In genomic region chr16:55515228-55515696, GRCm38 (mm10) we compare ENCODE assay signal across 13 mouse cellular contexts.
DNase-seq lines count a peak whose midpoint lies in the region; ATAC-seq lines count a peak whose summit lies in the region.
"Had no signal": no experiment of that assay in that cellular context is flagged by ENCODE, and none has a peak within 500 bp of the region (broad histone marks: within the 10 kb centered on the region; RNA-seq: fewer than 3 reads in every experiment).

No protein-coding gene starts in this region.

- no peaks in the 10 kb centered on the region for H3K27me3 ChIP-seq in heart, embryonic 16.5 days (ENCODE audit: control insufficient read depth, insufficient read depth, low read length)
- no peaks in the 10 kb centered on the region for H3K27me3 ChIP-seq in embryonic facial prominence, embryonic 15.5 days
- H3K27me3 ChIP-seq in hindbrain, embryonic 16.5 days (replicated peaks; ENCODE audit: control insufficient read depth, insufficient read depth, low read length): no peaks in the 10 kb centered on the region
- H3K27me3 ChIP-seq in neural tube, embryonic 14.5 days (ENCODE audit: control insufficient read depth, insufficient read depth, low read length): no peaks in the 10 kb centered on the region
- H3K27me3 ChIP-seq: megakaryocyte, embryonic 14.5 days had no signal

- WGBS in heart, embryonic 16.5 days: 63% methylated on average over 16 of the region's 16 CpGs
- WGBS in embryonic facial prominence, embryonic 15.5 days: 47% methylated on average over 16 of the region's 16 CpGs
- 11% methylated on average over 16 of the region's 16 CpGs for WGBS in hindbrain, embryonic 16.5 days
- WGBS in neural tube, embryonic 14.5 days: 20% methylated on average over 16 of the region's 16 CpGs

- H3K4me1 ChIP-seq in heart, embryonic 16.5 days (ENCODE audit: control insufficient read depth, insufficient read depth, low read length): no peaks in the 10 kb centered on the region
- H3K4me1 ChIP-seq in embryonic facial prominence, embryonic 15.5 days: no peaks in the 10 kb centered on the region
- H3K4me1 ChIP-seq in hindbrain, embryonic 16.5 days (ENCODE audit: control insufficient read depth, insufficient read depth, low read depth, low read length): peaks cover 3% of the 10 kb centered on the region; the same call in 1 of the 2 replicates
- H3K4me1 ChIP-seq in neural tube, embryonic 14.5 days (ENCODE audit: control insufficient read depth, insufficient read depth, low read length): no peaks in the 10 kb centered on the region

- H3K4me2 ChIP-seq in heart, embryonic 16.5 days (ENCODE audit: low read depth, low read length): peak overlapping the region; percentile 23; the same call in 1 of the 2 replicates
- H3K4me2 ChIP-seq in embryonic facial prominence, embryonic 15.5 days (replicated peaks): peak overlapping the region; percentile 10; the same call in 1 of the 2 replicates
- H3K4me2 ChIP-seq in hindbrain, embryonic 16.5 days (ENCODE audit: low read length): peak overlapping the region; percentile 67
- peak overlapping the region; percentile 46 for H3K4me2 ChIP-seq in neural tube, embryonic 14.5 days (ENCODE audit: low read depth, low read length)
- H3K4me2 ChIP-seq: liver, embryonic 11.5 days had no signal

- no peak for ATAC-seq in heart, embryonic 16.5 days (replicated peaks; ENCODE audit: extremely low read depth, insufficient read depth, low FRiP score)
- ATAC-seq in embryonic facial prominence, embryonic 15.5 days (ENCODE audit: insufficient number of reproducible peaks, low FRiP score, low TSS enrichment, low read depth): peak; percentile 15; the same call in 1 of the 2 replicates
- peak; percentile 78 for ATAC-seq in hindbrain, embryonic 16.5 days
- peak; percentile 76 for ATAC-seq in neural tube, embryonic 14.5 days (ENCODE audit: low read depth)
- ATAC-seq: CD4-positive, CD25-positive, alpha-beta regulatory T cell, adult 4 months; inflammation-experienced regulatory T-cells, adult 6 months had no signal

- H3K9me3 ChIP-seq in heart, embryonic 16.5 days (replicated peaks; ENCODE audit: control insufficient read depth, low read length): no peaks in the 10 kb centered on the region
- H3K9me3 ChIP-seq in embryonic facial prominence, embryonic 15.5 days (replicated peaks): no peaks in the 10 kb centered on the region
- H3K9me3 ChIP-seq in hindbrain, embryonic 16.5 days (ENCODE audit: control insufficient read depth, low read length): no peaks in the 10 kb centered on the region
- no peaks in the 10 kb centered on the region for H3K9me3 ChIP-seq in neural tube, embryonic 14.5 days (ENCODE audit: control insufficient read depth, low read length)
- H3K9me3 ChIP-seq: megakaryocyte, embryonic 14.5 days had no signal

- intact Hi-C loops in heart, postnatal 36 days (cut with DNase I): no loop called here

- H3K9ac ChIP-seq in heart, embryonic 16.5 days (ENCODE audit: low read length): no peak overlapping the region
- no peak overlapping the region for H3K9ac ChIP-seq in embryonic facial prominence, embryonic 15.5 days
- peak overlapping the region; percentile 52 for H3K9ac ChIP-seq in hindbrain, embryonic 16.5 days (ENCODE audit: low read depth, low read length)
- H3K9ac ChIP-seq in neural tube, embryonic 14.5 days (replicated peaks; ENCODE audit: low read depth, low read length): peak overlapping the region; percentile 16; the same call in 1 of the 2 replicates

- H3K27ac ChIP-seq in heart, embryonic 16.5 days (ENCODE audit: low read length): no peak overlapping the region
- no peak overlapping the region for H3K27ac ChIP-seq in embryonic facial prominence, embryonic 15.5 days (replicated peaks)
- H3K27ac ChIP-seq in hindbrain, embryonic 16.5 days (ENCODE audit: low read depth, low read length): no peak overlapping the region
- H3K27ac ChIP-seq in neural tube, embryonic 14.5 days (ENCODE audit: low read depth, low read length): no peak overlapping the region

- DNase-seq in heart, postnatal 36 days: no peak
- DNase-seq in spleen, adult 18-20 months: no peak
- DNase-seq in B cell, adult 2 months: no peak
- no peak for DNase-seq in ovary, adult 18-20 months (ENCODE audit: low spot score)
- DNase-seq: layer of hippocampus, adult 9-11 months had no signal

- H3K36me3 ChIP-seq in heart, embryonic 16.5 days (ENCODE audit: control insufficient read depth, insufficient read depth): no peaks in the 10 kb centered on the region
- no peaks in the 10 kb centered on the region for H3K36me3 ChIP-seq in embryonic facial prominence, embryonic 15.5 days
- no peaks in the 10 kb centered on the region for H3K36me3 ChIP-seq in hindbrain, embryonic 16.5 days (ENCODE audit: control insufficient read depth, insufficient read depth, low read length)
- no peaks in the 10 kb centered on the region for H3K36me3 ChIP-seq in neural tube, embryonic 14.5 days (ENCODE audit: control insufficient read depth, insufficient read depth, low read length)

- no peak overlapping the region for H3K4me3 ChIP-seq in heart, embryonic 16.5 days (ENCODE audit: low read length)
- H3K4me3 ChIP-seq in embryonic facial prominence, embryonic 15.5 days (replicated peaks): no peak overlapping the region
- peak overlapping the region; percentile 33 for H3K4me3 ChIP-seq in hindbrain, embryonic 16.5 days (ENCODE audit: low read length)
- H3K4me3 ChIP-seq in neural tube, embryonic 14.5 days (ENCODE audit: low read depth, low read length): peak overlapping the region; percentile 15; the same call in 1 of the 2 replicates
- H3K4me3 ChIP-seq: megakaryocyte, embryonic 14.5 days had no signal

Comparison
In these comparisons a context has a peak if more than half of its experiments do, and no peak if none do; other contexts are left out.
1. H3K4me2 ChIP-seq: peak in every context shown above with its lines; median percentile 67 in hindbrain, embryonic 16.5 days; 46 in neural tube, embryonic 14.5 days; 23 in heart, embryonic 16.5 days; 10 in embryonic facial prominence, embryonic 15.5 days.
2. H3K4me3 ChIP-seq: peak in hindbrain, embryonic 16.5 days (single experiment) and neural tube, embryonic 14.5 days (single experiment); none in heart, embryonic 16.5 days (single experiment) and embryonic facial prominence, embryonic 15.5 days (single experiment).
3. H3K9ac ChIP-seq: peak in hindbrain, embryonic 16.5 days (single experiment) and neural tube, embryonic 14.5 days (single experiment); none in heart, embryonic 16.5 days (single experiment) and embryonic facial prominence, embryonic 15.5 days (single experiment).